Mouse (Mus musculus) kidney, embryonic 16.5 days (tissue): Measurements from ENCODE around the gene Olfr1532-ps1. TPM values are rescaled to one million over a fixed set of nuclear protein-coding genes. Genes with fewer than 3 reads are reported as not detected.

ENCODE experiments used
- polyA plus RNA-seq: library from polyadenylated mRNA; unstranded; fragments of >200 nt; fragmentation: Nextera tagmentation; extraction: Ambion mirVana; gene quantifications from 2 replicates; pipeline ENCODE4 v1.2.1, GENCODE M21; 2015

Gene Olfr1532-ps1
- polyA plus RNA-seq, 1 experiment from 2014 or later = not detected

Other genes with a start within 250 kb of the Olfr1532-ps1 start
- not detected in 2 replicates for gene Olfr693, start 227.4 kb upstream of the Olfr1532-ps1 start, polyA plus RNA-seq
- gene Olfr694, start 216.2 kb upstream of the Olfr1532-ps1 start, polyA plus RNA-seq = not detected in 2 replicates
- not detected in 2 replicates for gene Olfr695, start 191.6 kb upstream of the Olfr1532-ps1 start, polyA plus RNA-seq
- not detected in 2 replicates for gene Olfr697, start 165.6 kb upstream of the Olfr1532-ps1 start, polyA plus RNA-seq
- not detected in 2 replicates for gene Olfr698, start 152.6 kb upstream of the Olfr1532-ps1 start, polyA plus RNA-seq
- gene Olfr699, start 114.8 kb upstream of the Olfr1532-ps1 start, polyA plus RNA-seq = not detected in 2 replicates
- gene Olfr700, start 99.2 kb upstream of the Olfr1532-ps1 start, polyA plus RNA-seq = not detected in 2 replicates
- not detected in 2 replicates for gene Olfr701, start 93.9 kb upstream of the Olfr1532-ps1 start, polyA plus RNA-seq
- not detected in 2 replicates for gene Olfr702, start 74.1 kb upstream of the Olfr1532-ps1 start, polyA plus RNA-seq
- not detected in 2 replicates for gene Olfr703, start 64.6 kb upstream of the Olfr1532-ps1 start, polyA plus RNA-seq
- not detected in 2 replicates for gene Olfr704, start 44.8 kb upstream of the Olfr1532-ps1 start, polyA plus RNA-seq
- gene Olfr705, start 31.1 kb upstream of the Olfr1532-ps1 start, polyA plus RNA-seq = not detected in 2 replicates
- gene Olfr706, start 19.8 kb upstream of the Olfr1532-ps1 start, polyA plus RNA-seq = not detected in 2 replicates
- not detected in 2 replicates for gene Olfr707, start 6.8 kb upstream of the Olfr1532-ps1 start, polyA plus RNA-seq
- gene Olfr709-ps1, start 24.2 kb downstream of the Olfr1532-ps1 start, polyA plus RNA-seq = not detected in 2 replicates
- gene Olfr710, start 40.3 kb downstream of the Olfr1532-ps1 start, polyA plus RNA-seq = not detected in 2 replicates
- gene Olfr6, start 55.9 kb downstream of the Olfr1532-ps1 start, polyA plus RNA-seq = not detected in 2 replicates
- not detected in 2 replicates for gene Olfr711, start 67.5 kb downstream of the Olfr1532-ps1 start, polyA plus RNA-seq
- gene Olfr2, start 98.1 kb downstream of the Olfr1532-ps1 start, polyA plus RNA-seq = not detected in 2 replicates
- not detected in 2 replicates for gene Olfr713, start 123.2 kb downstream of the Olfr1532-ps1 start, polyA plus RNA-seq
- not detected in 2 replicates for gene Olfr714, start 163.0 kb downstream of the Olfr1532-ps1 start, polyA plus RNA-seq
- not detected in 2 replicates for gene Olfr17, start 185.2 kb downstream of the Olfr1532-ps1 start, polyA plus RNA-seq
- not detected in 2 replicates for gene Olfr715b, start 202.4 kb downstream of the Olfr1532-ps1 start, polyA plus RNA-seq
- gene Olfr715, start 223.1 kb downstream of the Olfr1532-ps1 start, polyA plus RNA-seq = not detected in 2 replicates
- gene Olfr716, start 230.3 kb downstream of the Olfr1532-ps1 start, polyA plus RNA-seq = not detected in 2 replicates